Mouse (Mus musculus) ES-Bruce4 (cell line): Measurements from ENCODE around the gene Capn15. TPM values are rescaled to one million over a fixed set of nuclear protein-coding genes. Genes with fewer than 3 reads are reported as not detected.

Experiments
- H3K27ac ChIP-seq: 2 replicates; pipeline ENCODE4 v1.5.1; 2012; ENCODE audit warnings: low read length, inconsistent platforms; ENCODE audit not compliant: insufficient read depth
- H3K27me3 ChIP-seq: 2 replicates; pipeline ENCODE4 v1.6.1; 2012; ENCODE audit warnings: mild to moderate bottlenecking, low read length, inconsistent platforms; ENCODE audit not compliant: control insufficient read depth, poor library complexity, insufficient read depth, severe bottlenecking
- H3K36me3 ChIP-seq: 2 replicates; pipeline ENCODE4 v1.6.1; 2012; ENCODE audit warnings: inconsistent platforms, mild to moderate bottlenecking, low read length, moderate library complexity; ENCODE audit not compliant: control insufficient read depth, poor library complexity, insufficient read depth, severe bottlenecking
- H3K4me1 ChIP-seq: one replicate; pipeline ENCODE4 v1.8.1; 2011; ENCODE audit warnings: low read length; ENCODE audit not compliant: control insufficient read depth, insufficient read depth
- H3K4me3 ChIP-seq: 2 replicates; pipeline ENCODE4 v1.5.1; 2011; ENCODE audit warnings: low read depth, mild to moderate bottlenecking, low read length
- H3K9ac ChIP-seq: 2 replicates; pipeline ENCODE4 v1.6.1; 2012; ENCODE audit warnings: low read depth, mild to moderate bottlenecking, inconsistent platforms; ENCODE audit not compliant: poor library complexity, severe bottlenecking
- H3K9me3 ChIP-seq: replicated peaks from 2 replicates; pipeline ENCODE4 v1.6.1; 2012; ENCODE audit warnings: mild to moderate bottlenecking, low read length, inconsistent platforms; ENCODE audit not compliant: control insufficient read depth, poor library complexity, insufficient read depth, severe bottlenecking
- CTCF ChIP-seq: IDR thresholded peaks from one replicate; pipeline ENCODE4 v1.8.1; 2011; ENCODE audit warnings: low read depth, low read length
- EP300 ChIP-seq: IDR thresholded peaks from 2 replicates; pipeline ENCODE4 v1.6.1; 2011; ENCODE audit warnings: low read depth, low read length; ENCODE audit not compliant: insufficient read depth
- POLR2A ChIP-seq: IDR thresholded peaks from one replicate; pipeline ENCODE4 v1.8.1; 2011; ENCODE audit warnings: low read length; ENCODE audit not compliant: insufficient read depth
- polyA plus RNA-seq: library from polyadenylated mRNA; stranded (reverse); fragments of >200 nt; gene quantifications from 2 replicates; pipeline ENCODE4 v1.2.4, GENCODE M21; 2011; ENCODE audit warnings: low read depth; ENCODE audit not compliant: missing spikeins, insufficient read depth, insufficient read length

The Capn15 gene
- polyA plus RNA-seq, 1 experiment = 14.2 TPM

DNA sequence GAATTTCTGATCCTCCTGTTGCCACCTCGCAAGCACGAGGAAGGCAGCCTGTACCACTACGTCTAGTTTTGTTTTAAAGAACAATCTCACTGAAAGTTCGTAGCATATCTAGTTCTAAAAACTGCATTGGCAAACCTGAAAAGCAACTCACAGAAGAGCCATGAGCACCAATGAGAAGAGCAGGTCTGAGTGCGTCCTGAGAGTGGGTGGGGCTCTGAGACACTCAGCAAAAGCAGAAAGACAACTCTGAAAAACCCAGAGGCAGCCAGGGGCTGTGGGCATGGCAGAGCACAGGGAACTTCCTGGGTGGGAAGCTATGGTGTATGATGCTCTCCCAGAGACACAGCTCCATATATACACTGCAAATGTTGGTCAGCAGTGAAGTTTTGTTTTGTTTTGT is 37.6 kb upstream of the Capn15 start:
- no peak overlapping the region for H3K9ac ChIP-seq
- H3K27ac ChIP-seq = no peak overlapping the region
- no peaks in the 10 kb centered on the region for H3K9me3 ChIP-seq
- H3K4me1 ChIP-seq = no peaks in the 10 kb centered on the region
- H3K4me3 ChIP-seq = no peak overlapping the region
- TF ChIP-seq POLR2A = no peak
- TF ChIP-seq CTCF = no peak
- TF ChIP-seq EP300 = no peak
- H3K27me3 ChIP-seq = no peaks in the 10 kb centered on the region
- no peaks in the 10 kb centered on the region for H3K36me3 ChIP-seq

DNA sequence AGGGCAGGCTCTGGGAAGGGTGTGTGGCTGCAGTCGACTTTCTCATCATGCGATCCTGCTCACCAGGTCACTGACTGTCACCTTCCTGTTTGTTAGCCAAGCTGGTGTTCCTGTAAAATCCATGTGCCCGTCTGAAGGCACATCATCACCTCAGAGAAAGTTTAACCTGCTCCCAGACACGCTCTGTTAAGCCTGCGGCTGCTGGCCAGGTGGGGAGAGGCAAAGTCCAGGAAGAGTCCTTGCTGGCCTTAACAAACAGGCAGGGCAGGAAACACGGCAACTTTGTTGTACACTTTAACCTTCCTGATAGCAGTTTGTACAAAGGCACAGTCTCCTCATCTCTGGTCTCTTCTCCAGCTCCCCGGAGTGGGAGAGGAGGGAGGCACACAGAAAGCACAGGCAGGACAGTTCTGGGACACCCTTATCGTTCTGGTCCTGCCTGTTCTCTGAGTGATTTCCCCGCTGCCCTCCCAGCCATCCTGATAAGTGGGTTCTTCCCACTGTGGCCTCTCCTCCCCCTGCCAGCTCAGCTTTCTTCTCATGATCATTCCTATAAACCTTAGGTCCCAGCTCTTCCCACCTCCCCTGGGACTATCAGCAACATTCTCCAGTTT is 36.2 kb upstream of the Capn15 start:
- no peak overlapping the region for H3K9ac ChIP-seq
- H3K4me3 ChIP-seq = no peak overlapping the region
- no peaks in the 10 kb centered on the region for H3K9me3 ChIP-seq
- no peaks in the 10 kb centered on the region for H3K27me3 ChIP-seq
- no peaks in the 10 kb centered on the region for H3K4me1 ChIP-seq
- H3K27ac ChIP-seq = no peak overlapping the region
- TF ChIP-seq POLR2A (no peak), EP300 (no peak), CTCF (no peak)
- no peaks in the 10 kb centered on the region for H3K36me3 ChIP-seq

DNA sequence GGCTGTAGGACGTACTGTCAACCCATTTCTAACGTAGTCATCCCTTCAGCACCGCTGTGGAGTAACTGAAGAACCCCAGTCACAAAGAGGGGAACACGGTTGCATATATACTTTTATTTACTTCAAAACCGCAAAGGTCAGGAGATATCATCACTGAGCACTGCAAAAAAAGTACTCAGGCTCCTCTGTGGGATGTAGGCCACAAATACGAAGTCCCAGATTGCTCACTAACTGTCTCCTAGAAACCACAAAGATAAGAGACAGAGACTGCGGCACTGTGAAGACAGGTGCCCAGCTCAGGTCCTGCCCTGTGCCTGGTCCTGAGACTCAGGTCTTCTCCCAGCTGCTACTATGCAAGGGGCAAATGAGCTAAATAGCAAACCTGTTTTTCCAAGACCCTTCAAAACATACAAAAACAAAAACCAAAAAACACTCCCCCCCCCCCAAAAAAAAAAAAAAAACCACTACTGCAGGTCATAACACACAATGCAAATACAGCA is 35.3 kb upstream of the Capn15 start:
- no peak for TF ChIP-seq POLR2A
- no peak for TF ChIP-seq CTCF
- TF ChIP-seq EP300 = no peak
- H3K4me1 ChIP-seq = no peaks in the 10 kb centered on the region

DNA sequence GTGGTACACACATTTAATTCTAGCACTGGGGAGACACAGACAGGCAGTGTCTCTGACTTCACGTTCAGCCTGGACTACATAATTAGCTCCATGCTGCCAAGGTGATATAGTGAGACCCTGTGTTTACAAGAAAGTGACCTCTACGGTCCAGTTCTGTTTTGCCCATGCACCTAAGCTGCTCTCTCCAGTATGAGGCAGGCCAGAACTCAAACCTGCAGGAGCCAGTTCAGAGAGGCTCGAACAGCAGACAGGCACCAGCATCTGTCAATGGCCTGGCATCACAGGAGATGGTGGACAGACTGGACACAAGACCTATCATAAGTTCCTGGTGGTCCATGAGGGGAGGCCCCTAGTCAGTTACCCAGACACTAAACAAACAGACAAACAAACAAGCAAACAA is 32.8 kb upstream of the Capn15 start:
- H3K27ac ChIP-seq = no peak overlapping the region
- H3K9me3 ChIP-seq = no peaks in the 10 kb centered on the region
- H3K36me3 ChIP-seq = no peaks in the 10 kb centered on the region
- H3K9ac ChIP-seq = no peak overlapping the region
- TF ChIP-seq CTCF (no peak), POLR2A (no peak), EP300 (no peak)
- H3K27me3 ChIP-seq = no peaks in the 10 kb centered on the region
- no peak overlapping the region for H3K4me3 ChIP-seq
- no peaks in the 10 kb centered on the region for H3K4me1 ChIP-seq

More for the DNA sequence above, 35.3 kb upstream of the Capn15 start:
- Histone ChIP-seq H3K36me3 (no peaks in the 10 kb centered on the region), H3K9me3 (no peaks in the 10 kb centered on the region), H3K4me3 (no peak overlapping the region), H3K9ac (no peak overlapping the region), H3K27me3 (no peaks in the 10 kb centered on the region), H3K27ac (no peak overlapping the region)

DNA sequence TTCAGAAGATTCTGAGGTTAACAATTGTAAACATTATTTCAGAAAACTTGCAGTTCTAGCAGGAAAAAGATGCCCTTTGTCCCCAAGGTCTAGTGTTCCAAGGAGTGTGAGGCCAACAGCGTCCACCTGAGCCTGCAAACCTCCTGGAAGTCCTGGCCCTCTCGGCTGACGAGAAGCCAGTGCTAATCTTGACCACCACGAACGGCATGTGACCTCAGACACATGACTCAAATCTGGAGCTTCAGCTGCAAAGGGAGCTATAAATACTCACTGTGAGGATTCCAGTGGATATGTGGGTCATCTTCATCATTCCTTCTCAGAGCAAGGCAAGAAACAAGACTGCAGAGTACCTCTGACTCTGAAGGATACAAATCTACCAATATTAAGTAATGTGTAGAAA is 32.4 kb upstream of the Capn15 start:
- no peak overlapping the region for H3K27ac ChIP-seq
- no peak overlapping the region for H3K4me3 ChIP-seq
- no peaks in the 10 kb centered on the region for H3K4me1 ChIP-seq
- H3K27me3 ChIP-seq = no peaks in the 10 kb centered on the region
- H3K36me3 ChIP-seq = no peaks in the 10 kb centered on the region
- no peaks in the 10 kb centered on the region for H3K9me3 ChIP-seq
- no peak for TF ChIP-seq CTCF
- no peak for TF ChIP-seq POLR2A
- no peak overlapping the region for H3K9ac ChIP-seq

DNA sequence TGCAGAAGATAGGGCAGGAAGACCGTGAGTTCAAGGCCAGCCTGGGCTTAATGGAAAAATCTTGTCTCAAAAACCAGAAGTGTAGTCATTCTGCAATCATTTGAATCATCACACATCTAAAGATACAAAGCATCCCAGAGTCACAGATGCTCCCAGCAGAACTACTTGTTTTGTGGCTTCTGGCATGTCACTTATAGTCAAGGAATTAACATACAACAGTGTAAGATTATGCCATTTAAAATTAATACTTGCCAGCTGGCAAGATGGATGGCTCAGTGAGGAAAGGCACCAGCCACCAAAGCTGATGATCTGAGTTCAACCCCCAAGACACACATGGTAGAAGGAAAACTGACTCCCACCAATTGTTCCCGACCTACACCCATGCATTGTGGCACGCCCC is 31.4 kb upstream of the Capn15 start:
- Histone ChIP-seq H3K27me3 (no peaks in the 10 kb centered on the region), H3K4me1 (no peaks in the 10 kb centered on the region), H3K36me3 (no peaks in the 10 kb centered on the region), H3K9ac (no peak overlapping the region), H3K9me3 (no peaks in the 10 kb centered on the region), H3K27ac (no peak overlapping the region), H3K4me3 (no peak overlapping the region)
- TF ChIP-seq EP300 = no peak
- TF ChIP-seq CTCF = no peak
- TF ChIP-seq POLR2A = no peak
